Mouse (Mus musculus) liver, postnatal 0 days (tissue): ENCODE measurements around the gene Kat14.

Source experiments
- CTCF ChIP-seq: sonication (generic); IDR thresholded peaks from 2 replicates; pipeline ENCODE4 v1.5.1; 2016; ENCODE audit warnings: antibody characterized with exemption, low read depth
- EP300 ChIP-seq: IDR thresholded peaks from 2 replicates; pipeline ENCODE4 v1.6.1; 2016; ENCODE audit warnings: antibody characterized with exemption, low read depth, mild to moderate bottlenecking

- TF ChIP-seq EP300 (no peak), CTCF (no peak)
These were observed 37.8 kb upstream of the Kat14 start for GRCm38 (mm10) chr2:144330960-144331371.
